Mouse (Mus musculus) C2C12 (cell line): ENCODE measurements around the gene Mus81. TPM values are rescaled to one million over a fixed set of nuclear protein-coding genes. Genes with fewer than 3 reads are reported as not detected.

Experiments
- H3K27me3 ChIP-seq: one replicate; pipeline ENCODE4 v1.6.1; 2011; ENCODE audit not compliant: control insufficient read depth, insufficient read depth, insufficient read length
- H3K36me3 ChIP-seq: one replicate; pipeline ENCODE4 v1.6.1; 2011; ENCODE audit not compliant: control insufficient read depth, insufficient read depth
- H3K4me3 ChIP-seq: one replicate; pipeline ENCODE4 v1.5.1; 2011; ENCODE audit warnings: mild to moderate bottlenecking, control low read depth; ENCODE audit not compliant: poor library complexity, insufficient read depth, severe bottlenecking
- H3K79me2 ChIP-seq: one replicate; pipeline ENCODE4 v1.6.1; 2011; ENCODE audit not compliant: control insufficient read depth, insufficient read depth
- H3K79me3 ChIP-seq: one replicate; pipeline ENCODE4 v1.6.1; 2011; ENCODE audit warnings: low read depth, control low read depth
- H3ac ChIP-seq: one replicate; pipeline ENCODE3; 2011; ENCODE audit warnings: low read depth; ENCODE audit not compliant: control insufficient read depth, insufficient read length
- CEBPB ChIP-seq: IDR thresholded peaks from one replicate; pipeline ENCODE4 v1.6.1; 2011; ENCODE audit warnings: low read depth, mild to moderate bottlenecking, control low read depth, moderate library complexity
- CTCF ChIP-seq: IDR thresholded peaks from one replicate; pipeline ENCODE4 v1.5.1; 2011; ENCODE audit not compliant: control insufficient read depth, insufficient read depth, insufficient read length
- FOSL1 ChIP-seq: IDR thresholded peaks from one replicate; pipeline ENCODE4 v1.8.0; 2011; ENCODE audit warnings: mild to moderate bottlenecking, low read length; ENCODE audit not compliant: poor library complexity, insufficient read depth, severe bottlenecking
- MAX ChIP-seq: IDR thresholded peaks from one replicate; pipeline ENCODE4 v1.6.1; 2011; ENCODE audit warnings: mild to moderate bottlenecking, control low read depth
- MYOD1 ChIP-seq: IDR thresholded peaks from one replicate; pipeline ENCODE4 v1.6.1; 2011; ENCODE audit warnings: low read depth; ENCODE audit not compliant: control insufficient read depth, insufficient read length
- MYOG ChIP-seq: IDR thresholded peaks from one replicate; pipeline ENCODE4 v1.6.1; 2011; ENCODE audit not compliant: control insufficient read depth, insufficient read length; ENCODE audit errors: extremely low read depth
- USF1 ChIP-seq: IDR thresholded peaks from one replicate; pipeline ENCODE4 v1.6.1; 2011; ENCODE audit warnings: low read depth, mild to moderate bottlenecking, control low read depth, moderate library complexity
- polyA plus RNA-seq: library from polyadenylated mRNA; unstranded; fragments of >200 nt; fragmentation: generic; extraction: Trizol; gene quantifications from one replicate; pipeline ENCODE4 v1.2.1, GENCODE M21; 2012; ENCODE audit warnings: missing spikeins

Mus81 gene
- polyA plus RNA-seq, 1 experiment, result 50.3 TPM

- Histone ChIP-seq H3K4me3 (peak overlapping the region; percentile 38), H3K79me3 (peaks cover 42% of the 10 kb centered on the region), H3K27me3 (no peaks in the 10 kb centered on the region), H3ac (peak overlapping the region; percentile 87), H3K79me2 (peaks cover 66% of the 10 kb centered on the region), H3K36me3 (peaks cover 52% of the 10 kb centered on the region)
- TF ChIP-seq USF1 (no peak), FOSL1 (no peak), MAX (no peak), MYOD1 (no peak), CTCF (no peak), CEBPB (no peak), MYOG (no peak)
Measured at GRCm38 (mm10) chr19:5456241-5456921, 31.8 kb downstream of the Mus81 start.

DNA sequence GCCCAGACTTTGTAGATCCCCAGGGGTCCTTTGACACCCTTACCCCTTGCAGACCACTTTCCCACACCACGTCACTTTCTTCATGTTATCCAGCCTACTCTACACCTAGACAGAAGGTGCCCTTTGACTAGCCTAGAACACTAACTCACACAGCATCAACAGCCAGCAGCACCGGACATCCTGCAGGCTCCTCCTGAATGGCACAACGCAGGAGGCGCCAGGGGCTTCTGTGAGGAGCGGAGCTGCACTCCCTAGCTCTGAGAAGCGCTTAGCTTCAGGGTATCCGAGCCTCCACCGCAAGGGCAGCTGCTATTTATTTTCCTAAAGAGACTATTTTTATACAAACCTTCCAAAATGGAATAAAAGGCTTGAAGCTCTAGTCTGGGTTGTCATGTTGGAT, 32.6 kb downstream of the Mus81 start:
- H3K4me3 ChIP-seq, result no peak overlapping the region
- H3ac ChIP-seq, result peak overlapping the region; percentile 9
- H3K36me3 ChIP-seq, result peaks cover 61% of the 10 kb centered on the region
- H3K79me2 ChIP-seq, result peaks cover 66% of the 10 kb centered on the region
- no peaks in the 10 kb centered on the region for H3K27me3 ChIP-seq
- no peak for TF ChIP-seq MYOD1
- TF ChIP-seq USF1, result no peak
- TF ChIP-seq CEBPB, result no peak
- TF ChIP-seq MAX, result no peak
- TF ChIP-seq FOSL1, result no peak
- no peak for TF ChIP-seq MYOG
- TF ChIP-seq CTCF, result no peak
- peaks cover 45% of the 10 kb centered on the region for H3K79me3 ChIP-seq

- Histone ChIP-seq H3K4me3 (no peak overlapping the region), H3ac (no peak overlapping the region), H3K36me3 (peaks cover 65% of the 10 kb centered on the region), H3K79me3 (peaks cover 51% of the 10 kb centered on the region), H3K79me2 (peaks cover 70% of the 10 kb centered on the region), H3K27me3 (no peaks in the 10 kb centered on the region)
- no peak for TF ChIP-seq FOSL1
- no peak for TF ChIP-seq CEBPB
- no peak for TF ChIP-seq CTCF
- no peak for TF ChIP-seq MYOD1
Measured at GRCm38 (mm10) chr19:5455037-5455436, 33.2 kb downstream of the Mus81 start.

DNA sequence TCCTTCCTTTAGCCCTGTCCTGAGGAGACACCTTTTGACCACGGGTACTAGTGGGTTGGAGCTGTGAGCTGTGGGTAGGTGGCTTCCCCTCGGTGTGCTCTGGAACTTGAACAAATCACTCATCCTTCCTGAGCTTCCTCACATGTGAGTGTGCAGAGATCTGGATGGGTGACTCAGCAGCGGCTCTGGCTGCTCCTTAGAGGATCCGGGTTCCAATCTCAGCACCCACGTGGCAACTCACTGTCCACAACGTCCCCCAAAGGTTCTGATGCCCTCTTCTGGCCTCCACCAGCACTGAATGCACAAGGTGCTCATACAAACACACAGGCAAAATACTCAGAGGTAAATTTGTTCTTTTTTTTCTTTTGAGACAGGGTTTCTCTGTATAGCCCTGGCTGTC, 36.4 kb downstream of the Mus81 start:
- H3ac ChIP-seq, result no peak overlapping the region
- TF ChIP-seq CTCF, result no peak
- TF ChIP-seq MYOD1, result no peak
- no peak for TF ChIP-seq FOSL1
- TF ChIP-seq USF1, result no peak
- no peak for TF ChIP-seq MAX
- no peak for TF ChIP-seq CEBPB
- no peak for TF ChIP-seq MYOG
- peaks cover 72% of the 10 kb centered on the region for H3K79me3 ChIP-seq
- peaks cover 75% of the 10 kb centered on the region for H3K36me3 ChIP-seq
- peaks cover 100% of the 10 kb centered on the region for H3K79me2 ChIP-seq
- no peak overlapping the region for H3K4me3 ChIP-seq
- no peaks in the 10 kb centered on the region for H3K27me3 ChIP-seq

- peaks cover 61% of the 10 kb centered on the region for H3K79me3 ChIP-seq
- peak overlapping the region; percentile 85 for H3ac ChIP-seq
- H3K27me3 ChIP-seq, result no peaks in the 10 kb centered on the region
- TF ChIP-seq MAX (no peak), CEBPB (no peak), MYOG (no peak)
- H3K4me3 ChIP-seq, result peak overlapping the region; percentile 99
- peaks cover 56% of the 10 kb centered on the region for H3K36me3 ChIP-seq
- H3K79me2 ChIP-seq, result peaks cover 83% of the 10 kb centered on the region
Measured at GRCm38 (mm10) chr19:5449673-5450072, 38.5 kb downstream of the Mus81 start.

DNA sequence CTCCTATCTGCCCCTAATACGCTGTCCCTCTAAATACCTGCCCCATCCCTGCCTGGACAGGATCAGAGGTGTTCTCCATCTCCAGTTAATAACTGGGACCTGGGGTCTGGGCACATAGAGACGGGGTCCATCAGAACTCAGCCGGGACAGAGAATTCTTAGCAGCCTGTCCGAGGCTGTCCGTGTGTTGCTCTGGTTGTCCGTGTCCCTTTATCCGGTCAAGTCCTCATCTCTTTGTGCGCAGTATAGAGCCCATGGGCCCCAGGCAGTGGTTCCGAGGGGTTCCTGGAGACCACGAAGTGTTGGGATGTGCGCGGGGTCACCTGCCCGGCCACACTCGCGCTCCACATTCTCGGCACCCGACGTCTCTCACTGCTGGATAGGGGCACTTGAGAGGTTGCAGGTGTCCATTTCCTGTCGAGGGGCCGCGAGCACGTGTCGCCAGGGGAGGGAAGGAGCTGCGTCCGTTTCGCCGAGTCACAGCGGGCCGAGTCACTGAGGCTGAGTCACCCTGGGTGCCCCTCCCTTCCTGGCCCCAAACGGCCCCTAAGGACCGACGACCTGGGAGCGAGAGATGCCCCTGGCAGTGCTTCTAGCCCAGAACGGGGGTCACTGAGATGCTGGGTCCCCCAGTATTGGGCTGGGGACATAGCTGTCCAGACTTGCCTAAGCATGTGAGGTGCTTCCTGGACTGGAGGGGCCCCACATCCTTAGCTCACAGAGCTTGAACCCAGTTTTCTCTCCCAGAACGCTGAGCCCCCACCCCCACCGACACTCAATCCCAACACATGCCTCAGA, 39.6 kb downstream of the Mus81 start:
- Histone ChIP-seq H3K79me3 (peaks cover 50% of the 10 kb centered on the region), H3K79me2 (peaks cover 72% of the 10 kb centered on the region), H3K4me3 (peak overlapping the region; percentile 99), H3ac (peak overlapping the region; percentile 80), H3K36me3 (peaks cover 45% of the 10 kb centered on the region), H3K27me3 (no peaks in the 10 kb centered on the region)
- TF ChIP-seq MAX, result peak; percentile 99
- TF ChIP-seq MYOG, result no peak
- peak; percentile 53 for TF ChIP-seq USF1
- TF ChIP-seq CEBPB, result no peak
